Mouse (Mus musculus) heart, embryonic 12.5 days (tissue): ENCODE data around the gene C2cd5. TPM values are rescaled to one million over a fixed set of nuclear protein-coding genes. Genes with fewer than 3 reads are reported as not detected.

Source experiments
- ATAC-seq: fragments of 200-750 bp; cut with Nextera tagmentation; 2 replicates; pipeline ENCODE4 v1.8.0; 2017; ENCODE audit warnings: moderate TSS enrichment, moderate library complexity; ENCODE audit not compliant: insufficient number of reproducible peaks, low FRiP score
- H3K27ac ChIP-seq: fragments of 300-500 bp; sonication (generic); 2 replicates; pipeline ENCODE4 v1.5.1; 2016; ENCODE audit warnings: mild to moderate bottlenecking, moderate library complexity; ENCODE audit not compliant: poor library complexity, severe bottlenecking
- H3K27me3 ChIP-seq: fragments of 300-500 bp; sonication (generic); replicated peaks from 2 replicates; pipeline ENCODE4 v1.6.1; 2016; ENCODE audit warnings: mild to moderate bottlenecking, moderate library complexity
- H3K36me3 ChIP-seq: fragments of 300-500 bp; sonication (generic); 2 replicates; pipeline ENCODE4 v1.6.1; 2016; ENCODE audit warnings: mild to moderate bottlenecking, moderate library complexity
- H3K4me1 ChIP-seq: fragments of 300-500 bp; sonication (generic); replicated peaks from 2 replicates; pipeline ENCODE4 v1.6.1; 2016; ENCODE audit warnings: mild to moderate bottlenecking
- H3K4me2 ChIP-seq: fragments of 300-500 bp; sonication (generic); 2 replicates; pipeline ENCODE4 v1.6.1; 2016; ENCODE audit warnings: mild to moderate bottlenecking, moderate library complexity
- H3K4me3 ChIP-seq: fragments of 300-500 bp; sonication (generic); 2 replicates; pipeline ENCODE4 v1.5.1; 2016; ENCODE audit warnings: mild to moderate bottlenecking
- H3K9ac ChIP-seq: fragments of 300-500 bp; sonication (generic); 2 replicates; pipeline ENCODE4 v1.6.1; 2016; ENCODE audit warnings: mild to moderate bottlenecking, moderate library complexity
- H3K9me3 ChIP-seq: fragments of 300-500 bp; sonication (generic); replicated peaks from 2 replicates; pipeline ENCODE4 v1.6.1; 2016; ENCODE audit warnings: mild to moderate bottlenecking, moderate library complexity
- WGBS: fragments of 180-500 bp; shearing (Covaris S2); methylation state at CpG from one replicate; pipeline ENCODE4 v1.1.7; 2016; 5-methylcytosine and 5-hydroxymethylcytosine counted together
- polyA plus RNA-seq: library from polyadenylated mRNA; unstranded; fragments of >200 nt; fragmentation: Nextera tagmentation; extraction: Ambion mirVana; gene quantifications from 2 replicates; pipeline ENCODE4 v1.2.1, GENCODE M21; 2016

Gene C2cd5
- polyA plus RNA-seq, 1 experiment from 2014 or later: 25.1 TPM

- H3K27me3 ChIP-seq: no peaks in the 10 kb centered on the region
- H3K9ac ChIP-seq: no peak overlapping the region
- H3K4me1 ChIP-seq: peaks cover 4% of the 10 kb centered on the region; the same call in 1 of the 2 replicates
- WGBS: 65% methylated on average over 11 of the region's 11 CpGs
- H3K9me3 ChIP-seq: no peaks in the 10 kb centered on the region
- H3K27ac ChIP-seq: no peak overlapping the region
- peaks cover 25% of the 10 kb centered on the region for H3K36me3 ChIP-seq
- no peak overlapping the region for H3K4me2 ChIP-seq
- H3K4me3 ChIP-seq: no peak overlapping the region
- no peak for ATAC-seq
Observed at GRCm38 (mm10) chr6:143095126-143095525, 4.8 kb downstream of the C2cd5 start.

- no peaks in the 10 kb centered on the region for H3K9me3 ChIP-seq
- no peak overlapping the region for H3K4me3 ChIP-seq
- H3K4me1 ChIP-seq: peaks cover 4% of the 10 kb centered on the region; the same call in 1 of the 2 replicates
- ATAC-seq: no peak
- no peak overlapping the region for H3K9ac ChIP-seq
- no peaks in the 10 kb centered on the region for H3K27me3 ChIP-seq
- WGBS: 54% methylated on average over 4 of the region's 4 CpGs
- H3K4me2 ChIP-seq: no peak overlapping the region
- H3K36me3 ChIP-seq: peaks cover 42% of the 10 kb centered on the region
- no peak overlapping the region for H3K27ac ChIP-seq
Observed at GRCm38 (mm10) chr6:143092856-143093255, 7.1 kb downstream of the C2cd5 start.

DNA sequence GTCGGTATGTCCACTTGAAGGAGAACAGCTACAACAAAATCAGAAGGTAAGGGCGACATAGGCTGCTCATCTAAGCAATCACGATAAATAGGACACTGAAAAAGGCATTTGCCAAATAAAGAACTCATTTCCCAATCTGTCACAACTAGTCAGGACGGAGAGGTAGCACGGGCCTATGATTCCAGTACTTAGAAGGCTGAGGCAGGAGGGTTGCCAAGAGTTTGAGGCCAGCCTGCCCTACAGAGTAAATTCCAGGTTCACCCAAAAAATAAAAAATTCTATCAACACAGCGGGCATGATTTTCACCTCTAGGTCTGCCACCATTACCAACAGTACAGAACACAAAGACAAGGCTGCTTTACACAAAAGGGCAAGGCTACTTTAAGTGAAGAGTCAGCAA, 8.9 kb downstream of the C2cd5 start:
- Histone ChIP-seq H3K9ac (no peak overlapping the region), H3K4me3 (no peak overlapping the region), H3K9me3 (no peaks in the 10 kb centered on the region), H3K36me3 (peaks cover 43% of the 10 kb centered on the region), H3K27me3 (no peaks in the 10 kb centered on the region), H3K4me2 (no peak overlapping the region), H3K27ac (no peak overlapping the region), H3K4me1 (peaks cover 4% of the 10 kb centered on the region; the same call in 1 of the 2 replicates)
- ATAC-seq: no peak
- 95% methylated on average over 6 of the region's 6 CpGs for WGBS

DNA sequence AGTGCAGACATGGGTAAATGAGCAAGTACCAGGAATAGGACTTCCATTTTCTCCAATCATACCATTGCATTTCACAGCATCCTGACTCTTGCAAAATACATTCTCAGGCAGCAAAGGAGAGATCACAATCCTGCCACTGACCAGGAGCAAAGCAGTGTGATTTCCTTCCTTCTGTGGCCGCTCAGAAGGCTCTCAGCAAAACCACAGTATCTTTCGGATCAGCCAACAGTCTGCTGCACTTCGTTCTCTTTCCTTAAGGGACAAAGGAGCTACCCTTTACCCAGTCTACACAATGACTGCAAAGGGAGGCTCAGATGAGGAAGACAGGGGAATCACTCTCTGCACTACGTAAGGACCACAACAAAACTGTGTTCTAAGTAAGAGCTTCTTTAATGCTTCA, 12.6 kb downstream of the C2cd5 start:
- Histone ChIP-seq H3K27ac (no peak overlapping the region), H3K9me3 (no peaks in the 10 kb centered on the region), H3K9ac (no peak overlapping the region), H3K27me3 (no peaks in the 10 kb centered on the region), H3K36me3 (peaks cover 77% of the 10 kb centered on the region), H3K4me1 (no peaks in the 10 kb centered on the region), H3K4me3 (no peak overlapping the region), H3K4me2 (no peak overlapping the region)
- ATAC-seq: no peak
- 80% methylated on average over 4 of the region's 4 CpGs for WGBS

GRCm38 (mm10) chr6:143085898-143086297, 14.0 kb downstream of the C2cd5 start:
- Histone ChIP-seq H3K27me3 (no peaks in the 10 kb centered on the region), H3K27ac (no peak overlapping the region), H3K4me2 (no peak overlapping the region), H3K36me3 (peaks cover 76% of the 10 kb centered on the region), H3K4me1 (no peaks in the 10 kb centered on the region; the same call in 1 of the 2 replicates), H3K9ac (no peak overlapping the region), H3K9me3 (no peaks in the 10 kb centered on the region), H3K4me3 (no peak overlapping the region)
- 97% methylated on average over 1 of the region's 1 CpGs for WGBS
- ATAC-seq: no peak

DNA sequence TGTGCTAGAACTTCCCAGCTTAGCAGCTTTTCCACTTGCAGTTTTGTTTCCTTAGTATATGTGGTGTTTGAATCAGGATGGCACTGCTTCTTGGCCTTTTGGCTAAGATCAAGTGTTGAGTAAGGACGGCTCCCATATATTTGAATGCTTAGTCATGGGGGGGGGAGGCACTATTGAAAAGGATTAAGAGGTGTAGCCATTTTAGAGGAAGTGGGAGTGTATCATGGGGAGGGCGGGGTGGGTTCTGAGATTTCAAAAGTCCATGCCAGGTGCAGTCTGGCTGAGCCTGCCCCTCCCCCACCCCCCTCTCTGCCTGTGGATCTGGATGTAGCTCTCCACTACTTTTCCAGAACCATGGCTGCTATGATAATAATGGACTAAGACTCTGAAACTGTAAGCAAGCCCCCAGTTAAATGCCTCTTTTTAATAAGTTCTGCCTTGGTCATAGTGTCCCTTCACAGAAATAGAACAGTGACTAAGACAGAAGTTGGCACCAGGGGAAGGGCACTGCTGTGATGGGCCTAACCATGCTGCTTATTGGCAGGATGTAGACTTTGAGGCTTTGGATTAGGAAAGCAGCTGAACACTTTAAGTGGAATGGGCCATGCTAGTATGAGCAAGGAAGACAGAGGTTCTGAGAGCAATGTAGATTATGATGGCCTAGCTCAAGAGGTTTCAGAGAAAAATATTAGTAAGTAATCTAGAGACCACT, 15.5 kb downstream of the C2cd5 start:
- no peaks in the 10 kb centered on the region for H3K9me3 ChIP-seq
- no peak overlapping the region for H3K9ac ChIP-seq
- H3K27ac ChIP-seq: no peak overlapping the region
- no peaks in the 10 kb centered on the region for H3K27me3 ChIP-seq
- peaks cover 69% of the 10 kb centered on the region for H3K36me3 ChIP-seq
- 93% methylated on average over 2 of the region's 2 CpGs for WGBS
- ATAC-seq: no peak
- H3K4me2 ChIP-seq: no peak overlapping the region
- no peaks in the 10 kb centered on the region; the same call in 1 of the 2 replicates for H3K4me1 ChIP-seq
- no peak overlapping the region for H3K4me3 ChIP-seq

DNA sequence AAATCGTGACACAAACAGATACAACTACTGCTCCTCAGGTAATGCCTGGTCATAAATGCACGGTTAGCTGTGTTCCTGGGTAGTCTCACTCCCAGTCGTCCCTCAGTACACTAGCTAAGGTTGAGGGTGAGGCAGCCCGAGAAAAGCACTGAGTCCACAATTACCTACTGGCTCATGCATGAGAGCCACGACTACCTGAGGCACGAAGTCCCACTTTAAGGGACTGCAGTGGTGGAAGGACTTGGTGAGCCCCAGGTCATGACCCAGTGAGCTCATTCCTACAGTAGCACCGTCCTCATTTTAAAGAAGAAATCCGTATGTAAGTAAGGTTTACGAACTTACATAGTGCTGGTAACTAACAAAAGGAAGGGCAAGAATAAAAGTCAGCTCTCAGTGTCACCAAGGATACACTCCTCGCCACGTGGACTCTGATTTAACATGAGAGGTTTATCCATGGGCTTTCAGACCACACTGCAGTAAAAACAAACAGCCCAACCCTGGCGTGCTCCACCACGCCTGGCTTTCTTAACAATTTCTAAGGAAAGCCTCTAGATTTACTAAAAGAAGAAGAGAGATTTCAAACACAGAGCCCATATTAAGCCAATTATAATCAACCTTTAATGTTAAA, 18.3 kb downstream of the C2cd5 start:
- no peaks in the 10 kb centered on the region; the same call in 1 of the 2 replicates for H3K4me1 ChIP-seq

DNA sequence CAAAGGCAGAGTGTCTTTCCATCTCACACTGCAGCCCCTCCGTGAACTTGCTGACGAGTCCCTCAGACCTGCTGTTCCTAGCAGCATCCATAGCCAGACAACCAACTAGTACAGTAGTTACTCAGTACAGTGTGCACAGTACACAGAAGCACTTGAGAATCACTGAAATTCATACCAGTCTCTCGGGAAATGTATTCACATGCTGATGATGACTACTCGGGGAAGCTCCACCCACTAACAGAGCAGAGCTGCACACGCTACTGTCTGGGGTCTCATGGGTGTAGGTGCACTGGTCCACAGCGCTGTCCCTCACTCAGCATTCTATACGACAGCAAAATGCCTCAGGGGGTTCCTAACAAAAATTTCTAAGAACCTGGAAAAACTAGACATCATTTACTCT, 19.2 kb downstream of the C2cd5 start:
- WGBS: 86% methylated on average over 7 of the region's 7 CpGs
- Histone ChIP-seq H3K9me3 (no peaks in the 10 kb centered on the region), H3K9ac (no peak overlapping the region), H3K36me3 (peaks cover 71% of the 10 kb centered on the region), H3K27me3 (no peaks in the 10 kb centered on the region), H3K4me2 (no peak overlapping the region), H3K4me1 (no peaks in the 10 kb centered on the region; the same call in 1 of the 2 replicates), H3K4me3 (no peak overlapping the region), H3K27ac (no peak overlapping the region)
- no peak for ATAC-seq

More for the DNA sequence above, 18.3 kb downstream of the C2cd5 start:
- no peaks in the 10 kb centered on the region for H3K27me3 ChIP-seq
- H3K4me3 ChIP-seq: no peak overlapping the region
- no peaks in the 10 kb centered on the region for H3K9me3 ChIP-seq
- ATAC-seq: no peak
- 84% methylated on average over 13 of the region's 13 CpGs for WGBS
- no peak overlapping the region for H3K27ac ChIP-seq
- peaks cover 74% of the 10 kb centered on the region for H3K36me3 ChIP-seq
- H3K9ac ChIP-seq: no peak overlapping the region
- H3K4me2 ChIP-seq: no peak overlapping the region

GRCm38 (mm10) chr6:143079126-143079525, 20.8 kb downstream of the C2cd5 start:
- Histone ChIP-seq H3K4me1 (no peaks in the 10 kb centered on the region; the same call in 1 of the 2 replicates), H3K4me3 (no peak overlapping the region), H3K27me3 (no peaks in the 10 kb centered on the region), H3K4me2 (no peak overlapping the region), H3K27ac (no peak overlapping the region), H3K9ac (no peak overlapping the region), H3K9me3 (no peaks in the 10 kb centered on the region), H3K36me3 (peaks cover 64% of the 10 kb centered on the region)
- no peak for ATAC-seq
- WGBS: 87% methylated on average over 4 of the region's 4 CpGs

DNA sequence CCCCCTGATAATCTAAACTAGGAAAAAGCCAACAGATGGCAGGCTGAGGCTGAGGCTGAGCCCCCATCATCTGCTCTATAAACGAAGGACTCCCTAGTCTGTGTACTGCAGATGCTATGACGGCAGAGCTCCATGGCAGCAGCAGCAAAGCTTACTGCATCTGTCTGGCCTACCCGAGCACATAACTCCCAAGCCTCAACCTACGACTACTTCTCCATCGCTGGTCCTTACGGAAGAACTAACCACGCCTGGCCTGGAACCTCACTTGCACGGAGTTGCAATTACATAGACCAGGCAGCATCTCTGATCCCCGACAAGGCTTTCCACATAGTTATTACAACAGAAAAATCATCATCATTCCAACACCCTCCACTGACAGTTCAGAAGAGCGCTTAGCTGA, 23.5 kb downstream of the C2cd5 start:
- no peaks in the 10 kb centered on the region for H3K27me3 ChIP-seq
- H3K4me2 ChIP-seq: no peak overlapping the region
- H3K4me1 ChIP-seq: no peaks in the 10 kb centered on the region
- no peak; the same call in 1 of the 2 replicates for ATAC-seq
- H3K9ac ChIP-seq: no peak overlapping the region
- no peaks in the 10 kb centered on the region for H3K9me3 ChIP-seq
- peaks cover 52% of the 10 kb centered on the region for H3K36me3 ChIP-seq
- WGBS: 77% methylated on average over 10 of the region's 10 CpGs
- H3K27ac ChIP-seq: no peak overlapping the region
- no peak overlapping the region for H3K4me3 ChIP-seq

GRCm38 (mm10) chr6:143073914-143074313, 26.0 kb downstream of the C2cd5 start:
- Histone ChIP-seq H3K4me1 (no peaks in the 10 kb centered on the region), H3K4me3 (no peak overlapping the region), H3K27ac (no peak overlapping the region), H3K9me3 (no peaks in the 10 kb centered on the region), H3K27me3 (no peaks in the 10 kb centered on the region), H3K4me2 (no peak overlapping the region), H3K36me3 (peaks cover 40% of the 10 kb centered on the region), H3K9ac (no peak overlapping the region)
- ATAC-seq: no peak
- 91% methylated on average over 1 of the region's 1 CpGs for WGBS
